In the genomic region with DNA sequence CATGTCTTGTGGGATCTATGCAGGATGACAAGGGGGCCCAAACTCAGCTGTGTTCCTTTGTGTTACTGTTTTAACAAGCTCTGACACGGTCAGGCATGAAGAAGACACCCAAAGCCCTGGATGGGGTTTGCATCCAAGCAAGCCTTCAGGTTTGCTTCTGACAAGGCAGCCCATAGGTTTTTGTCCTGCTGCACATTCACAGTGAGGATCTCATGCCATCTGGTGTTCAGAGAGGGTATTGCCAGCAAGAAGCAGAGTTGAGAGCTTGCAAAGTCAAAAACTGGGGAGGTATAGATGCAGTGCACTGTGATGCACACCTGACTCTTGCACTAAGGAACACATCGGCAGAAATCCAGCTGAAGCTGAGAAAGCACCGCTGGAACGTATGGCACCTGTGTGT, we compare ENCODE assay signal across 9 mouse cellular contexts.
DNase-seq lines count a peak whose midpoint lies in the region; ATAC-seq and TF ChIP-seq lines count a peak whose summit lies in the region.
"Had no signal": no experiment of that assay in that cellular context is flagged by ENCODE, and none has a peak within 500 bp of the region (broad histone marks: within the 10 kb centered on the region; RNA-seq: fewer than 3 reads in every experiment).

No protein-coding gene starts in this region.

- no peak overlapping the region for H3K27ac ChIP-seq in cortical plate, adult 2 months (ENCODE audit: insufficient read depth, low read length)
- H3K27ac ChIP-seq in liver, embryonic 14.5 days: no peak overlapping the region
- H3K27ac ChIP-seq in neural tube, embryonic 15.5 days (replicated peaks): no peak overlapping the region
- H3K27ac ChIP-seq: embryonic facial prominence, embryonic 15.5 days had no signal

- H3K4me3 ChIP-seq in cortical plate, adult 2 months (ENCODE audit: insufficient read depth, low read length): no peak overlapping the region
- no peak overlapping the region for H3K4me3 ChIP-seq in liver, embryonic 14.5 days (ENCODE audit: insufficient read depth in 1 of 2, low read depth in 2 of 2, low read length in 2 of 2)
- no peak overlapping the region for H3K4me3 ChIP-seq in neural tube, embryonic 15.5 days (replicated peaks)
- H3K4me3 ChIP-seq: embryonic facial prominence, embryonic 15.5 days had no signal

- DNase-seq in CD4-positive helper T cell, adult 2 months (ENCODE audit: low read depth, low spot score): peak; percentile 62
- DNase-seq in adrenal gland, adult (ENCODE audit: inconsistent age in 2 of 2, low spot score in 1 of 2): peak; percentile 51 to 84
- DNase-seq in gastrocnemius, postnatal 4 days (ENCODE audit: low spot score in 2 of 2): peak; percentile 32 to 43
- DNase-seq in kidney, postnatal 14 days: peak; percentile 80
- peak; percentile 4 to 7 (median 6) for DNase-seq in liver, embryonic 14.5 days (ENCODE audit: low read depth in 3 of 3, low spot score in 3 of 3)
- DNase-seq in thymus, postnatal 0 days (ENCODE audit: low spot score): peak; percentile 70

- no peaks in the 10 kb centered on the region for H3K9me3 ChIP-seq in liver, embryonic 14.5 days (ENCODE audit: control insufficient read depth, low read length)
- H3K9me3 ChIP-seq in neural tube, embryonic 15.5 days (replicated peaks): no peaks in the 10 kb centered on the region
- H3K9me3 ChIP-seq: embryonic facial prominence, embryonic 15.5 days had no signal

- no peaks in the 10 kb centered on the region for H3K4me1 ChIP-seq in cortical plate, adult 2 months (ENCODE audit: control insufficient read depth, insufficient read depth, low read length)
- H3K4me1 ChIP-seq in liver, embryonic 14.5 days (replicated peaks; ENCODE audit: control insufficient read depth in 2 of 2, insufficient read depth in 2 of 2, low read length in 1 of 2): no peaks in the 10 kb centered on the region
- no peaks in the 10 kb centered on the region for H3K4me1 ChIP-seq in neural tube, embryonic 15.5 days
- H3K4me1 ChIP-seq: embryonic facial prominence, embryonic 15.5 days had no signal

- TF ChIP-seq EP300 in liver, embryonic 14.5 days (IDR thresholded peaks at IDR 0.05; ENCODE audit: low read depth): no peak

- H3K9ac ChIP-seq in liver, embryonic 14.5 days (replicated peaks): no peak overlapping the region
- no peak overlapping the region for H3K9ac ChIP-seq in neural tube, embryonic 15.5 days (replicated peaks)
- H3K9ac ChIP-seq: embryonic facial prominence, embryonic 15.5 days had no signal

- 41% methylated on average over 4 of the region's 4 CpGs for WGBS in liver, embryonic 14.5 days (ENCODE audit: insufficient replicate concordance)
- WGBS in neural tube, embryonic 15.5 days: 50% methylated on average over 4 of the region's 4 CpGs

- H3K36me3 ChIP-seq in liver, embryonic 14.5 days (replicated peaks; ENCODE audit: control insufficient read depth, insufficient read depth, low read depth): no peaks in the 10 kb centered on the region
- no peaks in the 10 kb centered on the region for H3K36me3 ChIP-seq in neural tube, embryonic 15.5 days
- H3K36me3 ChIP-seq: embryonic facial prominence, embryonic 15.5 days had no signal

- no peaks in the 10 kb centered on the region for H3K27me3 ChIP-seq in liver, embryonic 14.5 days (ENCODE audit: control insufficient read depth, insufficient read depth, low read length)
- H3K27me3 ChIP-seq in neural tube, embryonic 15.5 days (replicated peaks): no peaks in the 10 kb centered on the region
- H3K27me3 ChIP-seq: embryonic facial prominence, embryonic 15.5 days had no signal

- no peak for ATAC-seq in liver, embryonic 14.5 days (ENCODE audit: insufficient read depth)
- peak; percentile 38; the same call in 1 of the 2 replicates for ATAC-seq in neural tube, embryonic 15.5 days (ENCODE audit: low FRiP score)

- TF ChIP-seq CTCF in cortical plate, adult 2 months (IDR thresholded peaks at IDR 0.05; ENCODE audit: extremely low read depth, insufficient read depth, low read length): peak; percentile 86
- peak; percentile 75 for TF ChIP-seq CTCF in liver, embryonic 14.5 days (IDR thresholded peaks at IDR 0.05; ENCODE audit: low read depth)

- TF ChIP-seq POLR2A in cortical plate, adult 2 months (IDR thresholded peaks at IDR 0.05; ENCODE audit: extremely low read depth, insufficient read depth, low read length): no peak

- H3K4me2 ChIP-seq in liver, embryonic 14.5 days (ENCODE audit: low read depth): no peak overlapping the region
- H3K4me2 ChIP-seq in neural tube, embryonic 15.5 days: no peak overlapping the region
- H3K4me2 ChIP-seq: embryonic facial prominence, embryonic 15.5 days had no signal

Comparison
In these comparisons a context has a peak if more than half of its experiments do, and no peak if none do; other contexts are left out.
1. DNase-seq: peak in every context shown above with its lines; median percentile 80 in kidney, postnatal 14 days; 70 in thymus, postnatal 0 days; 68 in adrenal gland, adult; 62 in CD4-positive helper T cell, adult 2 months; 38 in gastrocnemius, postnatal 4 days; 6 in liver, embryonic 14.5 days.